Mouse (Mus musculus) heart, postnatal 25 days (tissue): ENCODE data around the gene Olfr1240. TPM values are rescaled to one million over a fixed set of nuclear protein-coding genes. Genes with fewer than 3 reads are reported as not detected.

ENCODE experiments used
- DNase-seq: peaks from one replicate; pipeline ENCODE4 v3.0.0; 2022; ENCODE audit warnings: low spot score
- intact Hi-C: fragments of 180-260 bp; cut with DNase I; formaldehyde crosslinking; loops from one replicate; pipeline ENCODE4 v1.15.1; 2025
- total RNA-seq, 2 experiments: library from RNA; stranded (reverse); gene quantifications; 2 replicates each; pipeline ENCODE4 v1.2.3; 2021

The Olfr1240 gene
- not detected for total RNA-seq

- DNase-seq = no peak
- intact Hi-C loops = no loop called here
Measured at GRCm38 (mm10) chr2:89442900-89443299, at the start of gene Olfr1240. Gene Olfr1240, minus strand, starts transcription at chr2:89443000.

GRCm38 (mm10) chr2:89487026-89487425, 44.2 kb upstream of the Olfr1240 start, which contains the start of gene Olfr1241:
Gene Olfr1241, minus strand, starts transcription at chr2:89487126.
- intact Hi-C loops = no loop called here
- DNase-seq = no peak

GRCm38 (mm10) chr2:89420307-89420706, 22.5 kb downstream of the Olfr1240 start, which contains the start of gene Olfr1239:
Gene Olfr1239, minus strand, starts transcription at chr2:89420407.
- intact Hi-C loops = no loop called here
- DNase-seq = no peak

GRCm38 (mm10) chr2:89414557-89414956, 28.2 kb downstream of the Olfr1240 start:
- DNase-seq = no peak
- intact Hi-C loops = no loop called here

- no peak for DNase-seq
- intact Hi-C loops = no loop called here
Measured at GRCm38 (mm10) chr2:89409576-89409975, 33.2 kb downstream of the Olfr1240 start, which contains the start of gene Olfr1238. Gene Olfr1238, minus strand, starts transcription at chr2:89409676.

GRCm38 (mm10) chr2:89400882-89401281, 41.9 kb downstream of the Olfr1240 start:
- DNase-seq = no peak
- intact Hi-C loops = no loop called here

Other genes starting within 250 kb of the Olfr1240 start
- not detected for gene Olfr1226, start 243.0 kb downstream of the Olfr1240 start, total RNA-seq
- not detected for gene Olfr1228, start 188.9 kb downstream of the Olfr1240 start, total RNA-seq
- not detected for gene Olfr1229, start 155.0 kb downstream of the Olfr1240 start, total RNA-seq
- not detected for gene Olfr1230, start 145.7 kb downstream of the Olfr1240 start, total RNA-seq
- gene Olfr1231, start 135.9 kb downstream of the Olfr1240 start, total RNA-seq = not detected
- gene Olfr1232, start 113.3 kb downstream of the Olfr1240 start, total RNA-seq = not detected
- not detected for gene Olfr1233, start 100.6 kb downstream of the Olfr1240 start, total RNA-seq
- not detected for gene Olfr1234, start 78.1 kb downstream of the Olfr1240 start, total RNA-seq
- gene Olfr1238, start 33.3 kb downstream of the Olfr1240 start, total RNA-seq = not detected
- not detected for gene Olfr1239, start 22.6 kb downstream of the Olfr1240 start, total RNA-seq
- gene Olfr1241, start 44.1 kb upstream of the Olfr1240 start, total RNA-seq = not detected
- gene Olfr1242, start 55.3 kb upstream of the Olfr1240 start, total RNA-seq = not detected
- not detected for gene Olfr1243, start 88.5 kb upstream of the Olfr1240 start, total RNA-seq
- not detected for gene Olfr1245, start 135.4 kb upstream of the Olfr1240 start, total RNA-seq
- not detected for gene Olfr1246, start 150.2 kb upstream of the Olfr1240 start, total RNA-seq
- gene Olfr1247, start 171.1 kb upstream of the Olfr1240 start, total RNA-seq = not detected
- not detected for gene Olfr1248, start 175.2 kb upstream of the Olfr1240 start, total RNA-seq
- not detected for gene Olfr1249, start 192.0 kb upstream of the Olfr1240 start, total RNA-seq
- gene Olfr1250, start 218.5 kb upstream of the Olfr1240 start, total RNA-seq = not detected
- gene Olfr1251, start 228.9 kb upstream of the Olfr1240 start, total RNA-seq = not detected